Mouse (Mus musculus) CD4-positive naive resting alpha-beta T cell, adult 76 days (primary cell): Measurements from ENCODE around the gene 6030498E09Rik. TPM values are rescaled to one million over a fixed set of nuclear protein-coding genes. Genes with fewer than 3 reads are reported as not detected.

ENCODE experiments used
- total RNA-seq: library from RNA; stranded (reverse); gene quantifications from one replicate; pipeline ENCODE4 v1.2.4, GENCODE M21; 2023

6030498E09Rik gene
- total RNA-seq: not detected

DNA sequence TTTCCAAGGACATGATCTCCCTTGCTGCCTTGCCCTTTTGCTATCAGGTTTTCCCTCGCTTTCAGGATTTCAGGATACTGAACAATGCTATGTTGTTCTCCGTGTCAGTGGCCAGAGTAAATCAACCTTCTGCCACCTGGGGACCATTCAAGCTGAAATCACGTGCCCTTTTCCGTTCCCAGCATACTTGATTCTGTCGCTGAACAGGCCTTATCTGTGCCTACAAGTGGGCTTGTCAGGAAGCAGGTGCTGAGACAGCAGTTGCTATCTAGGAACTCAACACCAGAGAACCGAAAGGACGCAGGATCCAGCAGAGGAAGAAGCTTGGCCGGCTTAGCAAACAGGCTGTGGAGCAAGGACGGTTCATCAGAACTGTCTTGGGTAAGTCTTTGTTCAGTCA is at the start of gene 6030498E09Rik:
Gene 6030498E09Rik, plus strand, starts transcription at position 194 of the 400 bp plus-strand sequence.

Other genes starting within 250 kb of the 6030498E09Rik start
- 39.6 TPM for gene Cul4b, start 196.5 kb upstream of the 6030498E09Rik start, total RNA-seq
- 48.2 TPM for gene Mcts1, start 172.1 kb upstream of the 6030498E09Rik start, total RNA-seq
- gene C1galt1c1, start 137.6 kb upstream of the 6030498E09Rik start, total RNA-seq: 13.9 TPM